Mouse (Mus musculus) embryo, embryonic 9.5 days (tissue): Measurements from ENCODE around the gene Fah.

ENCODE experiments used
- DNase-seq: peaks from one replicate; pipeline ENCODE4 v3.0.0-alpha.2; 2017; ENCODE audit errors: extremely low spot score

Gene Fah

GRCm38 (mm10) chr7:84606293-84606749 lies at the start of gene Fah:
Gene Fah, minus strand, starts transcription at chr7:84606722.
- no peak for DNase-seq

- no peak for DNase-seq
Measured at GRCm38 (mm10) chr7:84652740-84653139, 46.2 kb upstream of the Fah start.

GRCm38 (mm10) chr7:84651987-84652321 lies 45.4 kb upstream of the Fah start:
- no peak for DNase-seq

GRCm38 (mm10) chr7:84651303-84651986 lies 44.9 kb upstream of the Fah start:
- no peak for DNase-seq

GRCm38 (mm10) chr7:84649016-84649415 lies 42.5 kb upstream of the Fah start:
- DNase-seq: no peak

GRCm38 (mm10) chr7:84646256-84646655 lies 39.7 kb upstream of the Fah start:
- DNase-seq: no peak

- DNase-seq: no peak
Measured at GRCm38 (mm10) chr7:84643270-84643998, 36.9 kb upstream of the Fah start.

GRCm38 (mm10) chr7:84642159-84642928 lies 35.8 kb upstream of the Fah start:
- no peak for DNase-seq

- DNase-seq: no peak
Measured at GRCm38 (mm10) chr7:84636939-84637338, 30.4 kb upstream of the Fah start.

- no peak for DNase-seq
Measured at GRCm38 (mm10) chr7:84631878-84632277, 25.4 kb upstream of the Fah start.

GRCm38 (mm10) chr7:84623718-84624117 lies 17.2 kb upstream of the Fah start:
- DNase-seq: no peak

GRCm38 (mm10) chr7:84620956-84621355 lies 14.4 kb upstream of the Fah start:
- DNase-seq: no peak

GRCm38 (mm10) chr7:84618951-84619350 lies 12.4 kb upstream of the Fah start:
- DNase-seq: no peak

- no peak for DNase-seq
Measured at GRCm38 (mm10) chr7:84612445-84612844, 5.9 kb upstream of the Fah start.

GRCm38 (mm10) chr7:84611609-84612008 lies 5.1 kb upstream of the Fah start:
- no peak for DNase-seq

- peak; percentile 67 for DNase-seq
Measured at GRCm38 (mm10) chr7:84605704-84606292, 724 bp downstream of the Fah start.

- DNase-seq: no peak
Measured at GRCm38 (mm10) chr7:84605033-84605687, 1.4 kb downstream of the Fah start.

- no peak for DNase-seq
Measured at GRCm38 (mm10) chr7:84604501-84604900, 2.0 kb downstream of the Fah start.

- no peak for DNase-seq
Measured at GRCm38 (mm10) chr7:84601331-84601730, 5.2 kb downstream of the Fah start.

- DNase-seq: no peak
Measured at GRCm38 (mm10) chr7:84600631-84601030, 5.9 kb downstream of the Fah start.

GRCm38 (mm10) chr7:84596633-84597032 lies 9.9 kb downstream of the Fah start:
- no peak for DNase-seq

GRCm38 (mm10) chr7:84596002-84596401 lies 10.5 kb downstream of the Fah start:
- DNase-seq: no peak
